Mouse (Mus musculus) hindlimb bud, embryonic 11.5 days (tissue): ENCODE results near the gene AW822073.
"Not testable (repeated sequence)": the region's sequence is repeated elsewhere in the genome, so short reads cannot be mapped to it uniquely, and the experiment has no call there.

Experiments
- DNase-seq: peaks from one replicate; pipeline ENCODE4 v3.0.0-alpha.2; 2012; ENCODE audit warnings: low read depth, low spot score; ENCODE audit errors: extremely low spot score

The AW822073 gene

GRCm38 (mm10) chr10:58223161-58223560, 1.6 kb downstream of the AW822073 start:
- DNase-seq, result not testable (repeated sequence)

- not testable (repeated sequence) for DNase-seq
Measured at GRCm38 (mm10) chr10:58221571-58221970, 3.2 kb downstream of the AW822073 start.

- DNase-seq, result no peak
Measured at GRCm38 (mm10) chr10:58220726-58221125, 4.0 kb downstream of the AW822073 start.

- DNase-seq, result no peak
Measured at GRCm38 (mm10) chr10:58217366-58217765, 7.4 kb downstream of the AW822073 start.

- no peak for DNase-seq
Measured at GRCm38 (mm10) chr10:58215353-58215752, 9.4 kb downstream of the AW822073 start.

- no peak for DNase-seq
Measured at GRCm38 (mm10) chr10:58214934-58215333, 9.8 kb downstream of the AW822073 start.

- DNase-seq, result no peak
Measured at GRCm38 (mm10) chr10:58214497-58214896, 10.2 kb downstream of the AW822073 start.

- no peak for DNase-seq
Measured at GRCm38 (mm10) chr10:58212230-58212629, 12.5 kb downstream of the AW822073 start.

GRCm38 (mm10) chr10:58211213-58211612, 13.5 kb downstream of the AW822073 start:
- no peak for DNase-seq

GRCm38 (mm10) chr10:58210514-58210913, 14.2 kb downstream of the AW822073 start:
- no peak for DNase-seq

GRCm38 (mm10) chr10:58209710-58210467, 14.8 kb downstream of the AW822073 start:
- DNase-seq, result no peak

- no peak for DNase-seq
Measured at GRCm38 (mm10) chr10:58206639-58207404, 17.9 kb downstream of the AW822073 start.

GRCm38 (mm10) chr10:58205986-58206385, 18.7 kb downstream of the AW822073 start:
- no peak for DNase-seq
